Mouse (Mus musculus): ENCODE measurements around the gene Ppt2. TPM values are rescaled to one million over a fixed set of nuclear protein-coding genes. Genes with fewer than 3 reads are reported as not detected.

The Ppt2 gene
- polyA plus RNA-seq, 1 experiment from 2014 or later: 27.5 TPM

GRCm38 (mm10) chr17:34623161-34623560 lies 5.1 kb downstream of the Ppt2 start:
- H3K9me3 ChIP-seq (replicated peaks): no peaks in the 10 kb centered on the region
- H3K4me2 ChIP-seq (replicated peaks): no peak overlapping the region
- H3K4me3 ChIP-seq (replicated peaks): no peak overlapping the region
- peaks cover 53% of the 10 kb centered on the region for H3K36me3 ChIP-seq
- no peak overlapping the region for H3K9ac ChIP-seq
- H3K27ac ChIP-seq (replicated peaks): no peak overlapping the region
- H3K27me3 ChIP-seq: no peaks in the 10 kb centered on the region
- no peak for ATAC-seq (ENCODE audit: insufficient number of reproducible peaks, low FRiP score, low TSS enrichment, low read depth)
- 77% methylated on average over 9 of the region's 9 CpGs for WGBS
- peaks cover 15% of the 10 kb centered on the region for H3K4me1 ChIP-seq

GRCm38 (mm10) chr17:34621006-34621405 lies 7.3 kb downstream of the Ppt2 start:
- H3K27ac ChIP-seq (replicated peaks): no peak overlapping the region
- ATAC-seq (ENCODE audit: insufficient number of reproducible peaks, low FRiP score, low TSS enrichment, low read depth): no peak
- no peak overlapping the region for H3K4me3 ChIP-seq (replicated peaks)
- 90% methylated on average over 8 of the region's 8 CpGs for WGBS
- H3K27me3 ChIP-seq: no peaks in the 10 kb centered on the region
- peaks cover 1% of the 10 kb centered on the region; the same call in 1 of the 2 replicates for H3K4me1 ChIP-seq
- H3K9ac ChIP-seq: no peak overlapping the region
- peaks cover 68% of the 10 kb centered on the region for H3K36me3 ChIP-seq
- no peaks in the 10 kb centered on the region for H3K9me3 ChIP-seq (replicated peaks)
- no peak overlapping the region for H3K4me2 ChIP-seq (replicated peaks)

- no peaks in the 10 kb centered on the region for H3K9me3 ChIP-seq (replicated peaks)
- no peaks in the 10 kb centered on the region for H3K4me1 ChIP-seq
- 15% methylated on average over 6 of the region's 6 CpGs for WGBS
- no peak overlapping the region for H3K27ac ChIP-seq (replicated peaks)
- H3K27me3 ChIP-seq: no peaks in the 10 kb centered on the region
- no peak overlapping the region for H3K9ac ChIP-seq
- no peak for ATAC-seq (ENCODE audit: insufficient number of reproducible peaks, low FRiP score, low TSS enrichment, low read depth)
- no peak overlapping the region for H3K4me2 ChIP-seq (replicated peaks)
- H3K4me3 ChIP-seq (replicated peaks): no peak overlapping the region
- peaks cover 80% of the 10 kb centered on the region for H3K36me3 ChIP-seq
These were observed 9.3 kb downstream of the Ppt2 start for GRCm38 (mm10) chr17:34618999-34619398.

- no peak within 1 kb of the TSS for H3K4me3 ChIP-seq (replicated peaks)
- 57% methylated on average over 6 of the region's 6 CpGs for WGBS
- H3K9ac ChIP-seq: no peak within 1 kb of the TSS
- no peaks in the 10 kb centered on the region for H3K27me3 ChIP-seq
- H3K4me2 ChIP-seq (replicated peaks): no peak within 1 kb of the TSS
- 0 out of 2 replicates have a peak within 1 kb of the TSS, but pooled peaks have one; percentile 19 for H3K27ac ChIP-seq (replicated peaks)
- no peaks in the 10 kb centered on the region for H3K9me3 ChIP-seq (replicated peaks)
- peaks cover 78% of the 10 kb centered on the region for H3K36me3 ChIP-seq
- ATAC-seq (ENCODE audit: insufficient number of reproducible peaks, low FRiP score, low TSS enrichment, low read depth): no peak
- no peaks in the 10 kb centered on the region for H3K4me1 ChIP-seq
These were observed 12.4 kb downstream of the Ppt2 start, which contains the start of gene Egfl8 for GRCm38 (mm10) chr17:34615871-34616270. Gene Egfl8, minus strand, starts transcription at chr17:34615971.

GRCm38 (mm10) chr17:34613830-34614229 lies 14.5 kb downstream of the Ppt2 start:
- WGBS: 84% methylated on average over 10 of the region's 10 CpGs
- Histone ChIP-seq H3K9me3 (replicated peaks) (no peaks in the 10 kb centered on the region), H3K27ac (replicated peaks) (no peak overlapping the region), H3K27me3 (no peaks in the 10 kb centered on the region), H3K4me3 (replicated peaks) (no peak overlapping the region), H3K4me1 (no peaks in the 10 kb centered on the region), H3K4me2 (replicated peaks) (no peak overlapping the region), H3K9ac (no peak overlapping the region), H3K36me3 (peaks cover 70% of the 10 kb centered on the region)
- ATAC-seq (ENCODE audit: insufficient number of reproducible peaks, low FRiP score, low TSS enrichment, low read depth): no peak

GRCm38 (mm10) chr17:34613054-34613645 lies 15.2 kb downstream of the Ppt2 start:
- Histone ChIP-seq H3K4me2 (replicated peaks) (no peak overlapping the region), H3K9ac (no peak overlapping the region), H3K4me1 (peaks cover 2% of the 10 kb centered on the region; the same call in 1 of the 2 replicates), H3K27me3 (no peaks in the 10 kb centered on the region), H3K27ac (replicated peaks) (no peak overlapping the region), H3K36me3 (peaks cover 70% of the 10 kb centered on the region), H3K4me3 (replicated peaks) (no peak overlapping the region), H3K9me3 (replicated peaks) (no peaks in the 10 kb centered on the region)
- ATAC-seq (ENCODE audit: insufficient number of reproducible peaks, low FRiP score, low TSS enrichment, low read depth): no peak
- WGBS: 81% methylated on average over 11 of the region's 11 CpGs

- Histone ChIP-seq H3K27me3 (no peaks in the 10 kb centered on the region), H3K27ac (replicated peaks) (no peak overlapping the region), H3K4me2 (replicated peaks) (no peak overlapping the region), H3K9ac (no peak overlapping the region), H3K36me3 (peaks cover 55% of the 10 kb centered on the region), H3K4me3 (replicated peaks) (no peak overlapping the region), H3K4me1 (peaks cover 20% of the 10 kb centered on the region; the same call in 1 of the 2 replicates), H3K9me3 (replicated peaks) (no peaks in the 10 kb centered on the region)
- WGBS: 92% methylated on average over 8 of the region's 8 CpGs
- no peak for ATAC-seq (ENCODE audit: insufficient number of reproducible peaks, low FRiP score, low TSS enrichment, low read depth)
These were observed 17.3 kb downstream of the Ppt2 start for GRCm38 (mm10) chr17:34611050-34611449.

- WGBS: 76% methylated on average over 7 of the region's 7 CpGs
- H3K4me1 ChIP-seq: peaks cover 33% of the 10 kb centered on the region
- no peaks in the 10 kb centered on the region for H3K9me3 ChIP-seq (replicated peaks)
- no peak for ATAC-seq (ENCODE audit: insufficient number of reproducible peaks, low FRiP score, low TSS enrichment, low read depth)
- no peak overlapping the region for H3K4me3 ChIP-seq (replicated peaks)
- H3K4me2 ChIP-seq (replicated peaks): no peak overlapping the region
- peaks cover 30% of the 10 kb centered on the region for H3K36me3 ChIP-seq
- H3K9ac ChIP-seq: no peak overlapping the region
- no peaks in the 10 kb centered on the region for H3K27me3 ChIP-seq
- no peak overlapping the region for H3K27ac ChIP-seq (replicated peaks)
These were observed 20.3 kb downstream of the Ppt2 start for GRCm38 (mm10) chr17:34607997-34608396.

- H3K36me3 ChIP-seq: peaks cover 19% of the 10 kb centered on the region
- peak overlapping the region; percentile 85 for H3K9ac ChIP-seq
- ATAC-seq (ENCODE audit: insufficient number of reproducible peaks, low FRiP score, low TSS enrichment, low read depth): no peak
- H3K27ac ChIP-seq (replicated peaks): peak overlapping the region; percentile 86
- H3K27me3 ChIP-seq: no peaks in the 10 kb centered on the region
- peaks cover 44% of the 10 kb centered on the region for H3K4me1 ChIP-seq
- peak overlapping the region; percentile 79 for H3K4me3 ChIP-seq (replicated peaks)
- peak overlapping the region; percentile 76 for H3K4me2 ChIP-seq (replicated peaks)
- H3K9me3 ChIP-seq (replicated peaks): no peaks in the 10 kb centered on the region
- WGBS: 12% methylated on average over 32 of the region's 32 CpGs
These were observed 21.9 kb downstream of the Ppt2 start for GRCm38 (mm10) chr17:34606186-34607039.

- Histone ChIP-seq H3K27me3 (no peaks in the 10 kb centered on the region), H3K4me2 (replicated peaks) (peak overlapping the region; percentile 76), H3K27ac (replicated peaks) (peak overlapping the region; percentile 86), H3K4me3 (replicated peaks) (peak overlapping the region; percentile 79), H3K9me3 (replicated peaks) (no peaks in the 10 kb centered on the region), H3K9ac (peak overlapping the region; percentile 85), H3K36me3 (peaks cover 17% of the 10 kb centered on the region), H3K4me1 (peaks cover 44% of the 10 kb centered on the region)
- WGBS: under 1% methylated on average over 30 of the region's 30 CpGs
- peak; percentile 52 for ATAC-seq (ENCODE audit: insufficient number of reproducible peaks, low FRiP score, low TSS enrichment, low read depth)
These were observed 22.7 kb downstream of the Ppt2 start for GRCm38 (mm10) chr17:34605609-34606008.

- peak overlapping the region; percentile 79 for H3K4me3 ChIP-seq (replicated peaks)
- peak overlapping the region; percentile 84 for H3K27ac ChIP-seq (replicated peaks)
- no peaks in the 10 kb centered on the region for H3K27me3 ChIP-seq
- no peak for ATAC-seq (ENCODE audit: insufficient number of reproducible peaks, low FRiP score, low TSS enrichment, low read depth)
- peaks cover 20% of the 10 kb centered on the region for H3K36me3 ChIP-seq
- H3K4me2 ChIP-seq (replicated peaks): peak overlapping the region; percentile 76
- H3K9ac ChIP-seq: peak overlapping the region; percentile 85
- H3K9me3 ChIP-seq (replicated peaks): no peaks in the 10 kb centered on the region
- H3K4me1 ChIP-seq: peaks cover 44% of the 10 kb centered on the region
- 18% methylated on average over 24 of the region's 24 CpGs for whole genome bisulfite sequencing
These were observed 23.6 kb downstream of the Ppt2 start for GRCm38 (mm10) chr17:34604511-34605237.
